Mouse (Mus musculus) small intestine, adult 2 months (tissue): ENCODE results near the gene Tdrd9. TPM values are rescaled to one million over a fixed set of nuclear protein-coding genes. Genes with fewer than 3 reads are reported as not detected.

Experiments used
- H3K27ac ChIP-seq: fragments of 200-500 bp; 2 replicates; pipeline ENCODE4 v1.5.1; 2012; ENCODE audit warnings: low read depth, low read length, control low read depth, inconsistent platforms; ENCODE audit not compliant: insufficient read depth
- H3K27me3 ChIP-seq: fragments of 200-500 bp; 2 replicates; pipeline ENCODE4 v1.6.1; 2012; ENCODE audit warnings: mild to moderate bottlenecking, moderate library complexity, low read length, inconsistent platforms; ENCODE audit not compliant: control insufficient read depth, insufficient read depth
- H3K36me3 ChIP-seq: fragments of 200-500 bp; 2 replicates; pipeline ENCODE4 v1.6.1; 2012; ENCODE audit warnings: mild to moderate bottlenecking, low read length, control low read depth, inconsistent platforms; ENCODE audit not compliant: control insufficient read depth, insufficient read depth
- H3K4me1 ChIP-seq: fragments of 200-500 bp; 2 replicates; pipeline ENCODE4 v1.6.1; 2012; ENCODE audit warnings: low read length, inconsistent platforms, mixed read lengths; ENCODE audit not compliant: control insufficient read depth, insufficient read depth, insufficient read length
- H3K4me3 ChIP-seq: fragments of 200-500 bp; 2 replicates; pipeline ENCODE4 v1.5.1; 2012; ENCODE audit warnings: low read depth, mild to moderate bottlenecking, control low read depth, inconsistent platforms, low read length, moderate library complexity
- CTCF ChIP-seq: fragments of 200-500 bp; IDR thresholded peaks from 2 replicates; pipeline ENCODE4 v1.5.1; 2012; ENCODE audit warnings: low read depth, mild to moderate bottlenecking, control low read depth, inconsistent platforms, low read length, moderate library complexity, mixed read lengths; ENCODE audit not compliant: insufficient replicate concordance, insufficient read length; ENCODE audit errors: extremely low read depth
- POLR2A ChIP-seq: fragments of 200-500 bp; IDR thresholded peaks from 2 replicates; pipeline ENCODE4 v1.6.1; 2012; ENCODE audit warnings: low read depth, mild to moderate bottlenecking, control low read depth, inconsistent platforms, low read length, moderate library complexity
- WGBS: fragments of 180-500 bp; shearing (Covaris S2); methylation state at CpG from one replicate; pipeline ENCODE4 v1.1.7; 2018; 5-methylcytosine and 5-hydroxymethylcytosine counted together
- polyA plus RNA-seq: library from polyadenylated mRNA; depleted of rRNA; stranded (reverse); fragments of >200 nt; gene quantifications from 2 replicates; pipeline ENCODE4 v1.2.3, GENCODE M21; 2012

Gene Tdrd9
- polyA plus RNA-seq, 1 experiment: 0.04 TPM

DNA sequence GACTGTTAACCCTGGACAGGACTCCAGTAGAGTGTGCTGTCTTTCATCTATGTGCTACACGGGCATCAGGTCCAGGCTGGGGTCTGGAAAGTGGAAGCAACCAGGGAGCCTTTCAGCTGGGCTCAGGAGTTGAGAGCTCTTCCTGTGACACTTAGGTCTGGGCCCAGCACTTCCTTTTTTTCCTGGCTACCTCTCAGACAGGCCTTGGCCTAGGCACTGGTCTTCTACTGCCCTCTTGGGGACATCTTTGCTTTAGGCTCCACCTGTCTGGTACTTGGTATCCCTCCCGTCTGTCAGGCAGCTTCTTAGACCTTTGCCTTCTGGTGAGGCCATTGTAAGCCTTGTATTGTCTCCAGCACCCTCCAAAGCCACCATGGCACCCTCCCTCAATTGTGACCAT, 24.6 kb upstream of the Tdrd9 start:
- Histone ChIP-seq H3K27me3 (no peaks in the 10 kb centered on the region), H3K27ac (peak overlapping the region; percentile 69), H3K4me3 (no peak overlapping the region), H3K36me3 (no peaks in the 10 kb centered on the region), H3K4me1 (peaks cover 30% of the 10 kb centered on the region)
- TF ChIP-seq POLR2A (no peak), CTCF (peak; percentile 90; the same call in 1 of the 2 replicates)
- 13% methylated on average over 2 of the region's 2 CpGs for WGBS

DNA sequence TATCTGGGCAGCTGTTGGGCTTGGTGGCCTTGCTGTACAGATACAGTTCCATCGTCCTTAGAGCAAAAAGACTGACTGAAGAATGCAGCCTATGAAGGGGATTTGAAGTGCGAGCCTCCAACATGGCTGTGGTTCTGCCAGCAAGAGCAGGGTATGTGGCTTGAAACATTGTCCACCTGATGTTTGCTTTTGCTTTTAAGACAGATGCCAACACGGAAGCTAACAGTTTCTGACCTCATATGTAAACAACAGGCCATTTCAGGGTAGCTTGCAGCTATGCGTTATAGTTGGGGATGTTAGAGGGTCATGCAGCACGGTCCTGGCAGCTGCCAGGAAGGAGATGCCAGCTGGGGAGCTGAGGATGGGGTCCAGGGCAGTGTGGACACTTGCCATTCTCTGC, 20.9 kb upstream of the Tdrd9 start:
- Histone ChIP-seq H3K27me3 (no peaks in the 10 kb centered on the region), H3K27ac (no peak overlapping the region), H3K4me3 (no peak overlapping the region), H3K4me1 (peaks cover 16% of the 10 kb centered on the region; the same call in 1 of the 2 replicates), H3K36me3 (no peaks in the 10 kb centered on the region)
- WGBS: 31% methylated on average over 5 of the region's 5 CpGs
- TF ChIP-seq POLR2A (no peak), CTCF (no peak)

DNA sequence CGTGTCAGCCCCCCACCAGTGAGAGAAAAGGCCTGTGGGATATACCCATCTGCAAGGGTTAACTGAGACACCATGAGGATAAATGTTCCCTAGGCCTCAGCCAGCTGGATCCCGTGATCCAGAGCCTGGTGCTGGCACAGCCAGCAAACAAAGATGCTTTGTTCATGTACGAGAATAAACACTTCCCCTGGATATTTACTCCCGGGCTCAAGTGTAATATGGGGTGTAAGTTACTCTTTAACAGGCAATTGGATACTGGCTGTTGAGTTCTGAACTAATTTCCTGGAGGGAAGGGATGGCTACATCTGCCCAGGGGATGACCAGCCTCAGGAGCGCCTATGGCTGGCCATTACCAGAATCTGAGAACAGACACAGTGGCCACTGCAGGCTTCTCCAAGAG, 19.7 kb upstream of the Tdrd9 start:
- TF ChIP-seq POLR2A: no peak
- TF ChIP-seq CTCF: no peak
- Histone ChIP-seq H3K4me3 (no peak overlapping the region), H3K27me3 (no peaks in the 10 kb centered on the region), H3K4me1 (peaks cover 9% of the 10 kb centered on the region; the same call in 1 of the 2 replicates), H3K27ac (peak overlapping the region; percentile 49), H3K36me3 (no peaks in the 10 kb centered on the region)
- 20% methylated on average over 5 of the region's 5 CpGs for WGBS

DNA sequence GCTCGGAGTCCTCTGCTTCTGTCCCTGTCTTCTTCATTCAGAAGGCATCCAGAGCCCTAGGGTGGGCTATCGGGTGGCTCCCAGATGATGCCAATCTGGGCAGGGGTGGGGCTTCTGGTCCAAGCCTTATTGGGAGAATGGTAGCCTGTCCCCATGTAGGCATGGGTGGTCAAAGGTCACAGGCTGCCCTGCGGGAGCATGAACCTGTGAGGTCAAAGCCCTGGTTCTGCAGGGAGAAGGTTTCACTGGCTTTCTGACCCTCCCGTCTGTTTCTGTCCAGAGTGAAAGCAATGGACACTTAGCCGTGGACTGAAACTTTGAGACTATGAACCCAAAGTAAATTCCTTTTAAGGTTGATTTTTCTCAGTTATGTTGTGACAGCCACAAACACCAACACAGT, 15.2 kb upstream of the Tdrd9 start:
- H3K4me3 ChIP-seq: no peak overlapping the region
- H3K4me1 ChIP-seq: peaks cover 10% of the 10 kb centered on the region; the same call in 1 of the 2 replicates
- TF ChIP-seq POLR2A (no peak), CTCF (no peak)
- H3K27me3 ChIP-seq: no peaks in the 10 kb centered on the region
- no peak overlapping the region for H3K27ac ChIP-seq
- peaks cover 17% of the 10 kb centered on the region for H3K36me3 ChIP-seq
- 71% methylated on average over 5 of the region's 5 CpGs for WGBS

DNA sequence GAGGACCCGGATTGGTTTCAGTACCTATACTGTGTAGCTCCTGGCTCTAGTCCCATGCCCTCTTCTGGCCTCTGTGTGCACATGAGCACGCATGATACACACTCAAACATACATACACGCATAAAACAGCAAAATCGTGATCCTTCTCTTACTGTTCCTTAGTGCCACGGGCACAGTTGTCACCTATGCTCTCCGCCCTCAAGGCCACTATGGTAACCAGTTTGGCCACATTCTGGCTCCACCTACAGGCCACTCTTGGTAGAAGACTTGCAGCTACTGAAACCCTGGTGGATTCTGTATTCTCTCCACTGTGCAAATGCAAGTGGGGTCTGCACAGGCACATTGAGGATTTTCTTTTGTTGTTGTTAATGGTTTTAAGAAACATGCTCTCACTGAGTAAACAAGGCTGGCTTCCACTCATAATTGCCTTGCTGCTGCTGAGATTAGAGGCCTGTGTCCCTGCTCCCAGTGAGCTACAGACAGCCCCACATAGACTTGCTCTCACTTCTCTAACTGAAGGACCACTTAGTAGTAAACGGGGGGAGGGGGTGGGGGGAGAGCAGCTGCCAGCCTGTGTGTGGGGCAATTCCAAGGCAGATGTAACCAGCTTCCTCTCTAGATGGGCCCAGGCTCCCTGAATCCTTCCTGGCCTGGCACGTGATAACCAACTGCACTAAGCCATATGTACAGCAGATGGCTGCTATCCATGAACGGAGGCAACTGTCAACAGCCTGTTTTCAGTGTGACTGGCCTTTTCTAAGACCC, 13.1 kb upstream of the Tdrd9 start:
- H3K4me1 ChIP-seq: peaks cover 3% of the 10 kb centered on the region; the same call in 1 of the 2 replicates
- H3K4me3 ChIP-seq: no peak overlapping the region
- no peak overlapping the region for H3K27ac ChIP-seq
- H3K36me3 ChIP-seq: peaks cover 32% of the 10 kb centered on the region
- 25% methylated on average over 9 of the region's 9 CpGs for WGBS
- TF ChIP-seq CTCF: peak; percentile 80; the same call in 1 of the 2 replicates
- no peak for TF ChIP-seq POLR2A
- H3K27me3 ChIP-seq: no peaks in the 10 kb centered on the region

DNA sequence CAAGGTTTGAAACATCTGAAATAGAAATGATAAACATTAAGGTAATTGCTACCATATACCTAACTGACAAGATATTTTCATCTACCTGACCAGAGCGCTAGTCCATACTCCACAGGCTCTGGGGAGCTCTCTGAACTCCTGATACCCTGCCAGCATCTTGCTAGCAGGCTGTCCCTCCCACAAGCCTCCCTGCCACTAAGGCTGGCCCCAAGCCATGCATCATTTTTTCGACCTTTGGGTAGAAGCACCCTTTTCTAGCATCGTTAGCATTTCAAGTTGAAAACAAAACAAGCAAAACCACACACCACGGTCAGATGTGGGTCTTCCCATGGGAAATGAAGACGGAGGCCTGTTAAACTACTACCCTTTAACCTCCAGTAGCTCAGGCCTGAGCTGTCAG, 8.0 kb upstream of the Tdrd9 start:
- H3K27me3 ChIP-seq: no peaks in the 10 kb centered on the region
- WGBS: 74% methylated on average over 5 of the region's 5 CpGs
- peaks cover 5% of the 10 kb centered on the region; the same call in 1 of the 2 replicates for H3K4me1 ChIP-seq
- TF ChIP-seq POLR2A (no peak), CTCF (no peak)
- no peak overlapping the region for H3K4me3 ChIP-seq
- peaks cover 34% of the 10 kb centered on the region for H3K36me3 ChIP-seq
- no peak overlapping the region for H3K27ac ChIP-seq

DNA sequence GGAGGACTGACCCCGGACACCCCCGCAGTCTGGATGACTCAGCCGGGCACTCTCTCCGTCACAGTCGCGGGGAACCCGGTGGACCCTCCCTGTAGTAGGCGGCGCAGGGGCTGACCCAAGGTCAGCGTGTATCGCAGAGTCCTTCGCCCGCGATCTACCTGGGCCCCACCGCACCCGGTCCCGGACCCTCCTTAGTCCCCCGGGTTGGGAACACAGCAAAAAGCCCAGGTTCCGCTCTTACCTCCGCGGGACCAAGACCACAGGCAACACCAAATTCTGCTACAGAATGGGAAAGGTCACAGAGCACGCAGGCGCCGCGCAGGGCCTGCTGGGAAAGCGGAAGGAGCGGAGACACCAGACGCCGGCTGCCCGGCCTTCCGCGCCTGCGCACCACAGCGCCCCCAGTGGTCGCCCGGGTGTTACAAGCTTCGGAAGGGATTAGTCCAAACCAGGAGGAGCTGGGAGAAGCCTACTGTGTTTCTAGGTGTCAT, 4.6 kb upstream of the Tdrd9 start, which contains the start of gene Atp5mpl:
Gene Atp5mpl, minus strand, starts transcription at position 295 of the 491 bp plus-strand sequence.
- Histone ChIP-seq H3K27ac (peak within 1 kb of the TSS; percentile 72), H3K36me3 (peaks cover 11% of the 10 kb centered on the region; the same call in 1 of the 2 replicates), H3K4me1 (peaks cover 5% of the 10 kb centered on the region; the same call in 1 of the 2 replicates), H3K27me3 (no peaks in the 10 kb centered on the region), H3K4me3 (peak within 1 kb of the TSS; percentile 92)
- under 1% methylated on average over 37 of the region's 37 CpGs for WGBS
- TF ChIP-seq POLR2A: peak; percentile 71
- peak; percentile 97 for TF ChIP-seq CTCF
